Mouse (Mus musculus): ENCODE results near the gene Arl6ip4. TPM values are rescaled to one million over a fixed set of nuclear protein-coding genes. Genes with fewer than 3 reads are reported as not detected.

Arl6ip4 gene
- 2.1 TPM for polyA plus RNA-seq (2014; fragmentation: Illumina TruSeq; extraction: RNeasy Lipid Tissue Mini Kit (QIAGEN cat#74804); ENCODE audit: low read depth, low replicate concordance)

GRCm38 (mm10) chr5:124115990-124116845, at the start of gene Arl6ip4:
TSS of gene Arl6ip4 (plus strand) at chr5:124116089.

GRCm38 (mm10) chr5:124095596-124096232, 20.2 kb upstream of the Arl6ip4 start, which contains the start of gene Abcb9:
TSS of gene Abcb9 (minus strand) at chr5:124095798.

GRCm38 (mm10) chr5:124111742-124112497, 4.0 kb upstream of the Arl6ip4 start, which contains the start of gene Ogfod2:
TSS of gene Ogfod2 (plus strand) at chr5:124112297.

Other genes starting within 250 kb of the Arl6ip4 start
- 2.6 TPM for gene Hcar1, start 236.1 kb upstream of the Arl6ip4 start, polyA plus RNA-seq (2014; fragmentation: Illumina TruSeq; extraction: RNeasy Lipid Tissue Mini Kit (QIAGEN cat#74804); ENCODE audit: low read depth, low replicate concordance)
- gene Denr, start 208.9 kb upstream of the Arl6ip4 start, polyA plus RNA-seq (2014; fragmentation: Illumina TruSeq; extraction: RNeasy Lipid Tissue Mini Kit (QIAGEN cat#74804); ENCODE audit: low read depth, low replicate concordance), result 227 TPM
- not detected for gene Gm43518, start 188.7 kb upstream of the Arl6ip4 start, polyA plus RNA-seq (2014; fragmentation: Illumina TruSeq; extraction: RNeasy Lipid Tissue Mini Kit (QIAGEN cat#74804); ENCODE audit: low read depth, low replicate concordance)
- gene Ccdc62, start 185.4 kb upstream of the Arl6ip4 start, polyA plus RNA-seq (2014; fragmentation: Illumina TruSeq; extraction: RNeasy Lipid Tissue Mini Kit (QIAGEN cat#74804); ENCODE audit: low read depth, low replicate concordance), result 4.1 TPM
- gene Hip1r, start 142.5 kb upstream of the Arl6ip4 start, polyA plus RNA-seq (2014; fragmentation: Illumina TruSeq; extraction: RNeasy Lipid Tissue Mini Kit (QIAGEN cat#74804); ENCODE audit: low read depth, low replicate concordance), result 1.2 TPM
- 2.8 TPM for gene Vps37b, start 83.8 kb upstream of the Arl6ip4 start, polyA plus RNA-seq (2014; fragmentation: Illumina TruSeq; extraction: RNeasy Lipid Tissue Mini Kit (QIAGEN cat#74804); ENCODE audit: low read depth, low replicate concordance)
- gene Abcb9, start 20.3 kb upstream of the Arl6ip4 start, polyA plus RNA-seq (2014; fragmentation: Illumina TruSeq; extraction: RNeasy Lipid Tissue Mini Kit (QIAGEN cat#74804); ENCODE audit: low read depth, low replicate concordance), result 0.65 TPM
- 1.8 TPM for gene Ogfod2, start 3.8 kb upstream of the Arl6ip4 start, polyA plus RNA-seq (2014; fragmentation: Illumina TruSeq; extraction: RNeasy Lipid Tissue Mini Kit (QIAGEN cat#74804); ENCODE audit: low read depth, low replicate concordance)
- gene Pitpnm2, start 133.7 kb downstream of the Arl6ip4 start, polyA plus RNA-seq (2014; fragmentation: Illumina TruSeq; extraction: RNeasy Lipid Tissue Mini Kit (QIAGEN cat#74804); ENCODE audit: low read depth, low replicate concordance), result 2.1 TPM
- 6.2 TPM for gene Mphosph9, start 211.9 kb downstream of the Arl6ip4 start, polyA plus RNA-seq (2014; fragmentation: Illumina TruSeq; extraction: RNeasy Lipid Tissue Mini Kit (QIAGEN cat#74804); ENCODE audit: low read depth, low replicate concordance)
- 18.2 TPM for gene 2810006K23Rik, start 212.0 kb downstream of the Arl6ip4 start, polyA plus RNA-seq (2014; fragmentation: Illumina TruSeq; extraction: RNeasy Lipid Tissue Mini Kit (QIAGEN cat#74804); ENCODE audit: low read depth, low replicate concordance)
- gene Cdk2ap1, start 247.0 kb downstream of the Arl6ip4 start, polyA plus RNA-seq (2014; fragmentation: Illumina TruSeq; extraction: RNeasy Lipid Tissue Mini Kit (QIAGEN cat#74804); ENCODE audit: low read depth, low replicate concordance), result 84.9 TPM